Mouse (Mus musculus): ENCODE results near the gene Gm20828.
"Not testable (repeated sequence)": the region's sequence is repeated elsewhere in the genome, so short reads cannot be mapped to it uniquely, and the experiment has no call there.

Gm20828 gene

GRCm38 (mm10) chrY:11199274-11199673 lies at the start of gene Gm20828:
Gene Gm20828, minus strand, starts transcription at chrY:11199374.
- DNase-seq (ENCODE audit: low spot score in 2 of 2) = not testable (repeated sequence)

Measured in right cerebral cortex, postnatal 36 days (tissue).